Mouse (Mus musculus) lung, postnatal 0 days (tissue): ENCODE results near the gene Gramd1a. TPM values are rescaled to one million over a fixed set of nuclear protein-coding genes. Genes with fewer than 3 reads are reported as not detected.

Experiments
- ATAC-seq: fragments of 200-750 bp; cut with Nextera tagmentation; 2 replicates; pipeline ENCODE4 v1.8.0; 2017; ENCODE audit warnings: moderate library complexity
- DNase-seq: peaks from one replicate; pipeline ENCODE4 v3.0.0-alpha.2; 2016; ENCODE audit warnings: low spot score
- H3K27ac ChIP-seq: fragments of 300-500 bp; sonication (generic); 2 replicates; pipeline ENCODE4 v1.5.1; 2014; ENCODE audit warnings: antibody characterized with exemption, mild to moderate bottlenecking, low read length, mixed read lengths
- H3K27me3 ChIP-seq: fragments of 300-500 bp; sonication (generic); replicated peaks from 2 replicates; pipeline ENCODE4 v1.6.1; 2014; ENCODE audit warnings: low read length, mixed read lengths; ENCODE audit not compliant: insufficient read depth
- H3K36me3 ChIP-seq: fragments of 300-500 bp; sonication (generic); 2 replicates; pipeline ENCODE4 v1.6.1; 2014; ENCODE audit warnings: low read length, mixed read lengths; ENCODE audit not compliant: insufficient read depth
- H3K4me1 ChIP-seq: fragments of 300-500 bp; sonication (generic); 2 replicates; pipeline ENCODE4 v1.6.1; 2014; ENCODE audit warnings: antibody characterized with exemption, low read depth, low read length, mixed read lengths; ENCODE audit not compliant: insufficient read depth
- H3K4me2 ChIP-seq: fragments of 300-500 bp; sonication (generic); replicated peaks from 2 replicates; pipeline ENCODE4 v1.6.1; 2014; ENCODE audit warnings: low read depth, mild to moderate bottlenecking, low read length, moderate library complexity, mixed read lengths
- H3K4me3 ChIP-seq: fragments of 300-500 bp; sonication (generic); 2 replicates; pipeline ENCODE4 v1.5.1; 2014; ENCODE audit warnings: low read depth, low read length
- H3K9ac ChIP-seq: fragments of 300-500 bp; sonication (generic); replicated peaks from 2 replicates; pipeline ENCODE4 v1.6.1; 2014; ENCODE audit warnings: low read depth, mild to moderate bottlenecking
- H3K9me3 ChIP-seq: fragments of 300-500 bp; sonication (generic); 2 replicates; pipeline ENCODE4 v1.6.1; 2016; ENCODE audit warnings: low read length, mixed read lengths
- CTCF ChIP-seq: IDR thresholded peaks from 2 replicates; pipeline ENCODE4 v1.5.1; 2016; ENCODE audit warnings: antibody characterized with exemption, mild to moderate bottlenecking
- EP300 ChIP-seq: IDR thresholded peaks from 2 replicates; pipeline ENCODE4 v1.6.1; 2016; ENCODE audit warnings: antibody characterized with exemption, mild to moderate bottlenecking, control low read depth
- WGBS: fragments of 180-500 bp; shearing (Covaris S2); extraction: QIAGEN DNeasy Blood & Tissue Kit; methylation state at CpG from one replicate; pipeline ENCODE4 v1.1.7; 2014; 5-methylcytosine and 5-hydroxymethylcytosine counted together
- polyA plus RNA-seq: library from polyadenylated mRNA; unstranded; fragments of >200 nt; fragmentation: Nextera tagmentation; extraction: Ambion mirVana; gene quantifications from 2 replicates; pipeline ENCODE4 v1.2.1, GENCODE M21; 2015

The Gramd1a gene
- polyA plus RNA-seq, 1 experiment from 2014 or later = 31.7 TPM

- Histone ChIP-seq H3K4me2 (no peak overlapping the region), H3K9ac (no peak overlapping the region), H3K4me1 (peaks cover 5% of the 10 kb centered on the region), H3K27me3 (no peaks in the 10 kb centered on the region), H3K36me3 (no peaks in the 10 kb centered on the region), H3K27ac (no peak overlapping the region), H3K4me3 (no peak overlapping the region), H3K9me3 (no peaks in the 10 kb centered on the region)
- TF ChIP-seq CTCF = no peak
- 88% methylated on average over 11 of the region's 11 CpGs for WGBS
- ATAC-seq = no peak
- DNase-seq = no peak
Observed at GRCm38 (mm10) chr7:31117465-31117864, 38.2 kb downstream of the Gramd1a start.

DNA sequence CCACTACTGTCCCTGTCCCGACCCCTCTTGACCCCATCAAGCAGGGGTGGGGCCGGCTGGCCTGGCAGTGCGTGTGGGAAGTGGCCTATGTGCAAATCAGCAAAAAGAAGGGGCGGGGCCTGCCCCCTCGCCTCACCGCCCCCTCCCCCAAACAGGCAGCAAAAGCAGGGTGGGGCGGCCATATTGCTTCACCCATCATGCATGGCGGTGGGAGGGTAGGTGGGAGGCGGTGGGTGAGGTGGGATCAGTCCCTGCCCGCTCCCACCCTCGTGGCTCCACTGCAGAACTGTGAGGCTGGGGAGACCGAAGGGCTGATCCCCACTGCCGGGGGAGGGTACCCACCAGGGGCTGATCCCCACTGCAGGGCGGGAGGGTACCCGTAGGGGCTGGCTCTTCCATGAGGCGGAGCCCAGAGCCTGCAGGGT, 39.0 kb downstream of the Gramd1a start:
- no peak for ATAC-seq
- TF ChIP-seq CTCF (no peak), EP300 (no peak)
- Histone ChIP-seq H3K36me3 (no peaks in the 10 kb centered on the region), H3K4me1 (peaks cover 5% of the 10 kb centered on the region), H3K9me3 (no peaks in the 10 kb centered on the region), H3K27ac (no peak overlapping the region), H3K27me3 (no peaks in the 10 kb centered on the region), H3K4me2 (no peak overlapping the region), H3K4me3 (no peak overlapping the region), H3K9ac (no peak overlapping the region)
- WGBS = 54% methylated on average over 14 of the region's 16 CpGs
- DNase-seq = no peak

GRCm38 (mm10) chr7:31115587-31116043, 40.1 kb downstream of the Gramd1a start:
- DNase-seq = peak; percentile 58
- TF ChIP-seq CTCF = no peak
- Histone ChIP-seq H3K4me3 (no peak overlapping the region), H3K36me3 (no peaks in the 10 kb centered on the region), H3K27ac (peak overlapping the region; percentile 22; the same call in 1 of the 2 replicates), H3K9ac (0 out of 2 replicates have a peak overlapping the region, but pooled peaks have one; percentile 8), H3K4me1 (peaks cover 5% of the 10 kb centered on the region), H3K9me3 (no peaks in the 10 kb centered on the region), H3K4me2 (peak overlapping the region; percentile 45; the same call in 1 of the 2 replicates), H3K27me3 (no peaks in the 10 kb centered on the region)
- peak; percentile 79 for ATAC-seq
- WGBS = 14% methylated on average over 16 of the region's 17 CpGs

GRCm38 (mm10) chr7:31115182-31115581, 40.5 kb downstream of the Gramd1a start, which contains the start of gene Hpn:
TSS of gene Hpn (minus strand) at chr7:31115290.
- DNase-seq (peak; percentile 70), ATAC-seq (peak; percentile 92)
- Histone ChIP-seq H3K9ac (peak within 1 kb of the TSS; percentile 8; the same call in 1 of the 2 replicates), H3K4me3 (peak within 1 kb of the TSS; percentile 6; the same call in 1 of the 2 replicates), H3K4me2 (peak within 1 kb of the TSS; percentile 45), H3K27me3 (no peaks in the 10 kb centered on the region), H3K27ac (peak within 1 kb of the TSS; percentile 22), H3K9me3 (no peaks in the 10 kb centered on the region), H3K36me3 (no peaks in the 10 kb centered on the region), H3K4me1 (peaks cover 5% of the 10 kb centered on the region)
- no peak for TF ChIP-seq CTCF
- TF ChIP-seq EP300 = no peak
- 18% methylated on average over 14 of the region's 15 CpGs for WGBS

DNA sequence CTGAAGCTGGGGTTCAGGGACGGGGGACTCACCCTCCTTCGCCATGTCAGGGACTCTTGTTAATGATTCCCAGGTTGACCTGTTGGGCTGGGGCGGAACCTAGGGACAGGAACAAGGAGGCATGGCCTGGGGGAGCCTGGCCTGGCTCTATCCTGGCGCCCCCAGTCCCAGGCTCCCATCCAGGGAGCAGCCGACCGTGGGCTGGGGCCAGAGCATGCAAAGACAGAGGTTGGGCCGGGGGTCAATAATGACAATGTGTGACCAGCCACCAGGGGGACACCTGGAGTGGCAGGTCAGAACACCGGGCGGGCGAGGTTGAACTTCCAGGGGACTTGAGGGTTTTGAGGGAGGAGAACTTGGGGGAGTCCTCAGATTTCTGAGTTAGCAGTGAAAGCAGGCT, 41.0 kb downstream of the Gramd1a start:
- TF ChIP-seq CTCF (peak; percentile 57), EP300 (no peak)
- no peaks in the 10 kb centered on the region for H3K36me3 ChIP-seq
- H3K27me3 ChIP-seq = no peaks in the 10 kb centered on the region
- WGBS = 53% methylated on average over 10 of the region's 10 CpGs
- peak overlapping the region; percentile 6; the same call in 1 of the 2 replicates for H3K9ac ChIP-seq
- H3K4me3 ChIP-seq = peak overlapping the region; percentile 6; the same call in 1 of the 2 replicates
- peak overlapping the region; percentile 45 for H3K4me2 ChIP-seq
- ATAC-seq = peak; percentile 4
- DNase-seq = no peak
- H3K9me3 ChIP-seq = no peaks in the 10 kb centered on the region
- H3K4me1 ChIP-seq = peaks cover 5% of the 10 kb centered on the region
- H3K27ac ChIP-seq = peak overlapping the region; percentile 22; the same call in 1 of the 2 replicates

GRCm38 (mm10) chr7:31113800-31114199, 41.9 kb downstream of the Gramd1a start:
- ATAC-seq = no peak
- no peaks in the 10 kb centered on the region for H3K27me3 ChIP-seq
- no peak overlapping the region for H3K9ac ChIP-seq
- H3K27ac ChIP-seq = no peak overlapping the region
- H3K4me1 ChIP-seq = peaks cover 5% of the 10 kb centered on the region
- no peaks in the 10 kb centered on the region for H3K36me3 ChIP-seq
- no peak overlapping the region for H3K4me2 ChIP-seq
- H3K4me3 ChIP-seq = no peak overlapping the region
- H3K9me3 ChIP-seq = no peaks in the 10 kb centered on the region
- 85% methylated on average over 6 of the region's 6 CpGs for WGBS
- no peak for DNase-seq
- no peak for TF ChIP-seq CTCF
- TF ChIP-seq EP300 = no peak
